Mouse (Mus musculus): ENCODE results near the gene Dmrt3.

- TF ChIP-seq CTCF (IDR thresholded peaks at IDR 0.05; ENCODE audit: borderline replicate concordance, insufficient read depth, low read depth, low read length) (no peak), POLR2A (IDR thresholded peaks at IDR 0.05; ENCODE audit: borderline replicate concordance, insufficient read depth, low read length) (no peak)
Observed at GRCm38 (mm10) chr19:25569778-25570177, 40.3 kb upstream of the Dmrt3 start.

All from cerebellum, adult 2 months (tissue).